Mouse (Mus musculus) cerebellum, adult 8-10 months (tissue): ENCODE measurements around the gene Prom1.

ENCODE experiments used
- DNase-seq: peaks from one replicate; pipeline ENCODE4 v3.0.0; 2022

The Prom1 gene

GRCm38 (mm10) chr5:44080276-44081054 is 21.4 kb downstream of the Prom1 start:
- DNase-seq, result no peak

GRCm38 (mm10) chr5:44075432-44075831 is 26.4 kb downstream of the Prom1 start:
- DNase-seq, result no peak

GRCm38 (mm10) chr5:44073634-44074033 is 28.2 kb downstream of the Prom1 start:
- DNase-seq, result no peak

DNA sequence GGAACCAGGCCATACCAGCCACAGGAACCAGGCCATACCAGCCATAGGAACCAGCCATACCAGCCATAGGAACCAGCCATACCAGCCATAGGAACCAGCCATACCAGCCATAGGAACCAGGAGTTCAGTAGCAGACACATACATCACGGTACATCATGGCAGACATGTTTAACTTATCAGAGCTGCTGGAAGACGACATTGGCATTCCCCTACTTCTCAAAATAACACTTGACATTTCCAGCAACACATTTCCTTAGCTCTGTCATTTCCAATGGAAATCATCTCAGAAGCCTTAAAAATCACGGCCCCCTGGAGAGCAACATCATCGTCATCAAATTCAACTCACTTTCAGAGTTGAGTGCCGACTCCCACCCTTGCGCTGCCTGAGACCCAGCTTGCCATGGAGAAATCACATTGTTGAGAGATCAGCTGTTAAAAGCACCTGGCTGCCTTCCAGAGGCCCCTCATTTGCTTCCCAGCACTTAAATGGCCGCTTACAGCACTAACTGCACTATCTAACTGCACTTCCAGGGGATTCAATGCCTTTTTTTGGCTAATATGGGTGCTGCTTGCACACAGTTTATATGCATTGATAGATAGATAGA is 31.2 kb downstream of the Prom1 start:
- DNase-seq, result no peak

- no peak for DNase-seq
Observed at GRCm38 (mm10) chr5:44058258-44058657, 43.6 kb downstream of the Prom1 start.

- DNase-seq, result no peak
Observed at GRCm38 (mm10) chr5:44050213-44050612, 51.6 kb downstream of the Prom1 start.

GRCm38 (mm10) chr5:44049395-44049976 is 52.3 kb downstream of the Prom1 start:
- DNase-seq, result no peak

- peak; percentile 31 for DNase-seq
Observed at GRCm38 (mm10) chr5:44048568-44049363, 53.1 kb downstream of the Prom1 start.

GRCm38 (mm10) chr5:44041725-44042124 is 60.1 kb downstream of the Prom1 start:
- no peak for DNase-seq

DNA sequence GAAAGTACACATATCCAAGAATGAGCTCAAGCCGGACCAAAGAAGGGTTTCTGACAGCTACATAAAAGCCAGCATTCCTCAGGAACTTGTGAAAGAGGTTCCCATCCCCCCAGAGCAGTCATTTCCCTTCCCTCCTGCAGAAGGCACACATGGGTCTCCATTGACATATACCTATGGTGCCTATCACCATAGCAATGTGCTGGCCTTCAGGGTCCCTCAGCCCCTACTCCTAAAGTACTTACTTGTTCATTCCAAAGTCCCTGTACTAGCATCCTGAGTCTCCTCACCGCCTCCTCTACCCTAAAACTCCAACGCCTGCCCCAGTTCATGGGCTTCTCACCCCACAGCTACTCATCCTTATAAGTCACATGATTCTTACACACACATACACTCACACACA is 60.8 kb downstream of the Prom1 start:
- no peak for DNase-seq

GRCm38 (mm10) chr5:43998295-43998989 is 103.4 kb downstream of the Prom1 start:
- DNase-seq, result no peak

GRCm38 (mm10) chr5:43997626-43998025 is 104.2 kb downstream of the Prom1 start:
- DNase-seq, result no peak

GRCm38 (mm10) chr5:43996162-43996561 is 105.7 kb downstream of the Prom1 start:
- no peak for DNase-seq

GRCm38 (mm10) chr5:43994981-43995380 is 106.9 kb downstream of the Prom1 start:
- no peak for DNase-seq

DNA sequence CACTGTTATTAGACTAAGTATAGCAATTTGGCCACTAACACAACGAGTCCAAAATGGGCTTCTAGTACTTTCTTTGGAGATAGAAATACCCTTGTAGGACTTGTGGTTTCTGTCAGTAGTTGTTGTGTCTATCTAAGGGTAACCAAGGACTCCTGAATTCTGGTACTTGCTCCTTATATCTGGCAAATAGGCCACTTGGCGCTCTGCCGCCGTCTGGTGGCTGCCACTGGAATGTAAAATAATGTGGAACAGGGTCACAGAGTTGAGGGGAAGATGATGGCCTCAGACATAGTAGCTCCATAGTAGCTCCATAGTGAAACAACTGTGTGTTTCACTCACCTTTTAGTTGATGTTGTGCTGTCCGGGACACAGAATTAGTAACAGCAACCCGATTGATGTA is 111.5 kb downstream of the Prom1 start:
- peak; percentile 37 for DNase-seq

DNA sequence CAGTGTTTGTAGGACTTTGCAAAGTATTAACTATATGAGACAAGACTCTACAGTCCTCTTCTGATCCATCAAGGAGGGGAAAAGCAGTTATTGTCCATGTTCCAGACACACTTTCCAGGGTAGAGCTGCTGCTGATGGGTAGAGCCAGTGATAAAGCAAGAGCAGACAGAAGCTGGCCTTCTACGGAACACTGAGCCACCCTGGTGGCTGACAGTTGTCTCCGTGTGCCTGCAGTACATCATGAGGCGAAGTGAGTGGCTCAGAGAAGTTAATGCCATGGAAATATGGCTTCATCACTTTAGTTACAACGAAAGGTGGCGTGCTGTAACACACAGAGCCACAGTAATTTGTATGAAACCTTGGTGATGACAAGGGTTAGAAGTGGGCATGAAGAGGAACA is 112.8 kb downstream of the Prom1 start:
- DNase-seq, result no peak

DNA sequence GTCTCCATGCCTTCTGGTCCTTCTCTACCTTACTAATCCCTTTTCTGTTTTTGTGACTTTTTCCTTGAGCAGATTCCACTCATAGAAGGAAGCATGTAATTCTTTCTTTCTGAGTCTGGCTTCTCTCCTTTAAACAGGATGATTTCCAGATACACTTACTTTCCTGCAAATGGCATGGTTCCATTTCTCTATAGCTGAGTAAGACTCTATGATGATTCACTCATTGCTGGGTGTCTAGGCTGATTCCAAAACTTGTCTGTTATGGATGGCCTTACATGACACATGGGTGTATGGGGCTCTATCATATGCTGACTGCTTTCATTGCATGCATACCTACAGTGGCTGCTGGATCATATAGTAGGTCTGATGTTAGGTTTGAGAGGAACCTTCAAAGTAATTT is 115.6 kb downstream of the Prom1 start:
- no peak for DNase-seq

DNA sequence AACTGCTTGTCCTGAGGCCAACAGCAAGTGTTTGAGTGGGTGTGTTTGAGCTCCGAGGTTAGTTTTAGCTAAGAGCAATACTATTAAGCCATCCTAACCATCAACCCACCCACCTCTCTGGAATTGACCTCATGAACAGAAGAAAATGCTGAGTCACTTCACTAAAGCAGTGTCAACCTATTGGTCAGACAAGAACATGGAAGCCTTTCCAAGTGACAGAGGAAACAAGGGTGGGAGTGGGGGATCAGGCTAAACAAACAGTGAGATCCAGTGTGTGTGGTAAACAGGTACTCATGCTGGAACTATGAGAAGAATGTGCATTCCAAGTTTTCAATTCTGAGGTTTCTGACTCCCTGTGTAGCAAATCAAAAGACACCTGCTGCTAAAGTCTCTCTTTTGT is 118.9 kb downstream of the Prom1 start:
- DNase-seq, result no peak

- no peak for DNase-seq
Observed at GRCm38 (mm10) chr5:43981620-43982019, 120.2 kb downstream of the Prom1 start, which contains the start of gene Fgfbp1. Gene Fgfbp1 (minus strand): TSS chr5:43981779.

DNA sequence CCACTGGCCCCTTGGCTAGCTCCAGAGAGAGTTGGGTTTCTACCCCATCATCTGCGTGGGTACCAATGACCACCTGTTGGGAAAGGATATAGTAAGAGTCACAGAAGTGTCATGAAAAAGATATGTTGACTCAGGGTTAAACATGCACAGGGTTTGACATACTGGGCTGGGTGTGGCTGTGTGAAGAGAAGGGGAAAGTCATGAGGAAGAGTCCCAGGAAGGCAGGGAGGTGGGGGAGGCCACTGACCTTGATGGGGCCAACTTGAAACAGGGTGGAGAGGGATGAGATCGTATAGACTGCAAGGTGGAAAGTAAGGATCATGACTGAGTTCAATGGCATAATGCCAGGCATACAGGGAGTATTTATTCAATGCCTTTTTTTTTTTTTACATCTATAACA is 121.4 kb downstream of the Prom1 start:
- no peak for DNase-seq

DNA sequence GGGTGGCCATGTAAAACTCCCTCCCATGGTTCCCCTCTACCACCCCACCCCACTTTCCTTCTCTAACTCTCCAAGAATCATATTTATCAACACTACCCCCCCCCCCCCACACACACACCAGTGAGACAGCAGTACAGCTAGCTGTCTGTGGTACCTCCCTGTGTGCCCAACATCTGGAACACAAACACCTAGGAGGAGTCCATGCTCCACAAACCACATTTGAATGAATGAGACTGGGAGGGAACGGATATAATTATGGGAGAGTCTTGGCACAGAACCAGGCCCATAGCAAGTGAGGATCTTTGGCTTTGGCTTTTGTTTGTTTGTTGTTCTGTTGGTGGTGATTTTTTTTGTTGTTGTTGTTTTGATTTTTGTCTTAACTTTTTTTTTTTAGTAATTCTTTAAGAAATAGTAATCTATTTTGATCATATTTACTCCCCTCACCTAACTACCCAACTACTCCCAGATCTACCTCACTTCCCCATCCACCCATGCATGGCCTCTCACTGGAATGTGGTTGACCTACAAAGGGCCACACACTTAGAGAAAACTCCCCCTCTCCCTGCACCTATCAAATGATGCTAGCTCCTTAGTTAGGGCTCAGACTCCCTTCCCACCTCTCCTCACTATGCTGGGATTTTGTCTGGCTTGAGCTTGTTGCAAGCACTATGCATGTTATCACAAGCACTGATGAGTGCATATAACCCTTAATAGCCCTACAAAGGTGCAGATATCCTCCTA is 124.8 kb downstream of the Prom1 start:
- no peak for DNase-seq

DNA sequence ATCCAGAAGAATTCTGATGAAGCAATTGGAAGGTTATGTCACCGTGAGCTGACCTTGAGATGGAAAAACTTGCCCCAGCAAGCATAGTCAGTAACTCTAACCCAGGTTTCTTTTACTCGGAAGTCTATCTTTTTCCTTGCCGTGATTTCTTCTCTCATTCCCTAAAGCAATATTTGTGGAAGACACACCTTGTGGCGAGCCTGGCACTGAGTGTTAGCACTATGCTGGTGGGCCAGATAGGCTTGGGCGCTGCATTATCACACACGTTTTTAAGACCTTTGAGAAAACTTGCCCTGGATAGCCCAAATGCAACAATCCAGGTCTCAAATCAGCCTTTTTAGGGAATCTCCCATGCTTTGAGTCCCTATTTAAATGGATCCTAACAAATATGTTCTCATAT is 127.7 kb downstream of the Prom1 start:
- DNase-seq, result no peak
